Comparison of ENCODE assay signal across 8 mouse cellular contexts in genomic region chr1:180329706-180330105, GRCm38 (mm10). TPM values are rescaled to one million over a fixed set of nuclear protein-coding genes. Genes with fewer than 3 reads are reported as not detected.
A peak's percentile ranks its signal among the peaks of the same experiment; 100 is the strongest.
DNase-seq lines count a peak whose midpoint lies in the region; ATAC-seq and TF ChIP-seq lines count a peak whose summit lies in the region.

No protein-coding gene starts in this region.

- 12% methylated on average over 6 of the region's 6 CpGs for WGBS in heart, embryonic 15.5 days
- 26% methylated on average over 6 of the region's 6 CpGs for WGBS in hindbrain, embryonic 12.5 days
- 13% methylated on average over 6 of the region's 6 CpGs for WGBS in midbrain, embryonic 11.5 days
- WGBS in cerebellum, adult 2 months: 76% methylated on average over 6 of the region's 6 CpGs

- ATAC-seq in heart, embryonic 15.5 days (replicated peaks; ENCODE audit: insufficient number of reproducible peaks, insufficient read depth, low FRiP score, low read depth): no peak
- no peak for ATAC-seq in hindbrain, embryonic 12.5 days (ENCODE audit: low FRiP score)
- no peak for ATAC-seq in midbrain, embryonic 11.5 days (ENCODE audit: low FRiP score)
- no peak for ATAC-seq in monocyte, adult 5-6 weeks (replicated peaks; ENCODE audit: insufficient number of reproducible peaks, low FRiP score, low TSS enrichment, poor library complexity, severe bottlenecking)

- H3K4me3 ChIP-seq in heart, embryonic 15.5 days: peak overlapping the region; percentile 80
- no peak overlapping the region for H3K4me3 ChIP-seq in hindbrain, embryonic 12.5 days
- H3K4me3 ChIP-seq in midbrain, embryonic 11.5 days (ENCODE audit: low read depth, low read length): no peak overlapping the region
- H3K4me3 ChIP-seq in cerebellum, adult 2 months (replicated peaks; ENCODE audit: insufficient read depth, low read depth, low read length): no peak overlapping the region

- no peaks in the 10 kb centered on the region for H3K9me3 ChIP-seq in heart, embryonic 15.5 days (replicated peaks)
- H3K9me3 ChIP-seq in hindbrain, embryonic 12.5 days (replicated peaks): no peaks in the 10 kb centered on the region
- H3K9me3 ChIP-seq in midbrain, embryonic 11.5 days (ENCODE audit: control insufficient read depth, low read length): no peaks in the 10 kb centered on the region

- TF ChIP-seq CTCF in cerebellum, adult 2 months (IDR thresholded peaks at IDR 0.05; ENCODE audit: borderline replicate concordance, insufficient read depth, low read depth, low read length): no peak

- H3K27ac ChIP-seq in heart, embryonic 15.5 days: peak overlapping the region; percentile 81
- H3K27ac ChIP-seq in hindbrain, embryonic 12.5 days: no peak overlapping the region
- no peak overlapping the region for H3K27ac ChIP-seq in midbrain, embryonic 11.5 days (ENCODE audit: low read depth, low read length)
- no peak overlapping the region; the same call in 1 of the 2 replicates for H3K27ac ChIP-seq in cerebellum, adult 2 months (ENCODE audit: insufficient read depth, low read length)

- 0 out of 2 replicates have a peak, but pooled peaks cover 4% of the 10 kb centered on the region for H3K36me3 ChIP-seq in heart, embryonic 15.5 days
- no peaks in the 10 kb centered on the region for H3K36me3 ChIP-seq in hindbrain, embryonic 12.5 days
- no peaks in the 10 kb centered on the region for H3K36me3 ChIP-seq in midbrain, embryonic 11.5 days (ENCODE audit: control insufficient read depth, insufficient read depth, low read length)

- TF ChIP-seq POLR2A in cerebellum, adult 2 months (IDR thresholded peaks at IDR 0.05; ENCODE audit: borderline replicate concordance, insufficient read depth, low read length): no peak

- H3K4me1 ChIP-seq in heart, embryonic 15.5 days (replicated peaks): peaks cover 43% of the 10 kb centered on the region
- H3K4me1 ChIP-seq in hindbrain, embryonic 12.5 days: peaks cover 42% of the 10 kb centered on the region
- H3K4me1 ChIP-seq in midbrain, embryonic 11.5 days (ENCODE audit: control insufficient read depth, insufficient read depth, low read length): peaks cover 16% of the 10 kb centered on the region
- peaks cover 12% of the 10 kb centered on the region for H3K4me1 ChIP-seq in cerebellum, adult 2 months (ENCODE audit: control insufficient read depth, insufficient read depth, low read length)

- peak overlapping the region; percentile 5; the same call in 1 of the 2 replicates for H3K9ac ChIP-seq in heart, embryonic 15.5 days
- H3K9ac ChIP-seq in hindbrain, embryonic 12.5 days: no peak overlapping the region
- 0 out of 2 replicates have a peak overlapping the region, but pooled peaks have one; percentile 0 for H3K9ac ChIP-seq in midbrain, embryonic 11.5 days (ENCODE audit: low read length)

- H3K4me2 ChIP-seq in heart, embryonic 15.5 days: peak overlapping the region; percentile 89
- peak overlapping the region; percentile 99 for H3K4me2 ChIP-seq in hindbrain, embryonic 12.5 days (replicated peaks)
- H3K4me2 ChIP-seq in midbrain, embryonic 11.5 days: peak overlapping the region; percentile 88; the same call in 1 of the 2 replicates

- peaks cover 12% of the 10 kb centered on the region for H3K27me3 ChIP-seq in heart, embryonic 15.5 days
- peaks cover 33% of the 10 kb centered on the region for H3K27me3 ChIP-seq in hindbrain, embryonic 12.5 days
- peaks cover 18% of the 10 kb centered on the region for H3K27me3 ChIP-seq in midbrain, embryonic 11.5 days (ENCODE audit: control insufficient read depth, insufficient read depth, low read length)
- H3K27me3 ChIP-seq in cerebellum, adult 2 months (ENCODE audit: control insufficient read depth, insufficient read depth, low read length): no peaks in the 10 kb centered on the region

- DNase-seq in heart, postnatal 4 days: no peak
- peak; percentile 33 for DNase-seq in MEL-GATA-1-ER (ENCODE audit: extremely low read depth, low read depth)
- peak; percentile 90 for DNase-seq in midbrain, embryonic 11.5 days (ENCODE audit: low spot score, missing footprints)
- no peak for DNase-seq in cerebellum, adult 2 months
- no peak for DNase-seq in urinary bladder, adult 18-20 months (ENCODE audit: low spot score in 2 of 2)

RNA-seq across cellular contexts. Expression of gene Itpkb, which starts 0.6 kb away (rescaled TPM):
- polyA plus RNA-seq in heart, embryonic 15.5 days (2015; fragmentation: Nextera tagmentation; extraction: Ambion mirVana): 6.1 and 7.5 TPM in 2 replicates
- total RNA-seq in heart, postnatal 4 days (2021): 10 to 100 TPM; 62.2 to 67.2 TPM
- 7.7 and 8.3 TPM in 2 replicates for polyA plus RNA-seq in hindbrain, embryonic 12.5 days (2016; fragmentation: Nextera tagmentation; extraction: Ambion mirVana)
- 1.9 and 2.0 TPM in 2 replicates for polyA plus RNA-seq in midbrain, embryonic 11.5 days (2014; fragmentation: Nextera tagmentation; extraction: Ambion mirVana)
- polyA plus RNA-seq in cerebellum, adult 2 months (2012; rRNA removed): 31.8 and 34.1 TPM in 2 replicates
- 32.2 to 77.3 TPM (median 38.3 TPM) in 3 replicates for total RNA-seq in monocyte, adult 5-6 weeks (2017)

Comparison
In these comparisons a context has a peak if more than half of its experiments do, and no peak if none do; other contexts are left out.
1. DNase-seq: peak in MEL-GATA-1-ER (single experiment) and midbrain, embryonic 11.5 days (single experiment); none in heart, postnatal 4 days (single experiment), cerebellum, adult 2 months (0 of 2) and urinary bladder, adult 18-20 months (0 of 2).
2. Peak in every context shown above with its lines, with median percentiles within 50 percentile points of each other: H3K4me2 ChIP-seq.